Mouse (Mus musculus) urinary bladder, postnatal 4 days (tissue): ENCODE data around the gene Fggy.

Source experiments
- DNase-seq, 2 experiments: peaks; one replicate each; pipeline ENCODE4 v3.0.0; 2021 to 2022; ENCODE audit warnings: low spot score in 2 of 2

Gene Fggy

GRCm38 (mm10) chr4:95557333-95557956 lies at the start of gene Fggy:
TSS of gene Fggy (plus strand) at chr4:95557507.
- peak; percentile 97 to 99 for DNase-seq

- DNase-seq: no peak
Measured at GRCm38 (mm10) chr4:95507946-95508311, 49.4 kb upstream of the Fggy start.

- no peak for DNase-seq
Measured at GRCm38 (mm10) chr4:95518382-95518781, 38.9 kb upstream of the Fggy start.

- DNase-seq: no peak
Measured at GRCm38 (mm10) chr4:95519975-95520642, 37.2 kb upstream of the Fggy start.

GRCm38 (mm10) chr4:95520643-95521032 lies 36.7 kb upstream of the Fggy start:
- DNase-seq: no peak

- no peak for DNase-seq
Measured at GRCm38 (mm10) chr4:95526588-95526987, 30.7 kb upstream of the Fggy start.

- DNase-seq: no peak
Measured at GRCm38 (mm10) chr4:95530757-95531156, 26.6 kb upstream of the Fggy start.

GRCm38 (mm10) chr4:95533946-95534345 lies 23.4 kb upstream of the Fggy start:
- DNase-seq: no peak

GRCm38 (mm10) chr4:95541382-95542038 lies 15.8 kb upstream of the Fggy start:
- DNase-seq: no peak

- no peak for DNase-seq
Measured at GRCm38 (mm10) chr4:95542039-95542790, 15.1 kb upstream of the Fggy start.

- no peak for DNase-seq
Measured at GRCm38 (mm10) chr4:95543529-95543928, 13.8 kb upstream of the Fggy start.

GRCm38 (mm10) chr4:95556663-95557332 lies 509 bp upstream of the Fggy start:
- no peak for DNase-seq

GRCm38 (mm10) chr4:95558271-95558888 lies 1.1 kb downstream of the Fggy start:
- peak in 1 of 2 experiments; percentile 26 for DNase-seq

- DNase-seq: no peak
Measured at GRCm38 (mm10) chr4:95571621-95572020, 14.3 kb downstream of the Fggy start.

GRCm38 (mm10) chr4:95573704-95574103 lies 16.4 kb downstream of the Fggy start:
- DNase-seq: no peak

- DNase-seq: no peak
Measured at GRCm38 (mm10) chr4:95575411-95575911, 18.2 kb downstream of the Fggy start.

GRCm38 (mm10) chr4:95579183-95579582 lies 21.9 kb downstream of the Fggy start:
- DNase-seq: no peak

GRCm38 (mm10) chr4:95584107-95584762 lies 26.9 kb downstream of the Fggy start:
- no peak for DNase-seq

GRCm38 (mm10) chr4:95586274-95587001 lies 29.1 kb downstream of the Fggy start:
- no peak for DNase-seq

GRCm38 (mm10) chr4:95588722-95589283 lies 31.5 kb downstream of the Fggy start:
- DNase-seq: no peak
